Comparison of ENCODE assay signal across 8 mouse cellular contexts in genomic region chr14:30177850-30178249, GRCm38 (mm10).
DNase-seq lines count a peak whose midpoint lies in the region; ATAC-seq and TF ChIP-seq lines count a peak whose summit lies in the region.
"Had no signal": no experiment of that assay in that cellular context is flagged by ENCODE, and none has a peak within 500 bp of the region (broad histone marks: within the 10 kb centered on the region; RNA-seq: fewer than 3 reads in every experiment).

No protein-coding gene starts in this region.

- DNase-seq in stomach, postnatal 0 days (ENCODE audit: low spot score) = no peak
- peak; percentile 56 to 79 for DNase-seq in cerebellum, adult 2 months
- DNase-seq in kidney, adult 8-10 months = peak; percentile 58 to 62
- peak; percentile 14 to 55 for DNase-seq in urinary bladder, postnatal 36 days (ENCODE audit: low spot score in 2 of 2)
- no peak for DNase-seq in forebrain, embryonic 11.5 days (ENCODE audit: low spot score)
- no peak for DNase-seq in spleen, postnatal 36 days (ENCODE audit: low spot score in 2 of 2)

- H3K27me3 ChIP-seq in stomach, embryonic 16.5 days (ENCODE audit: control insufficient read depth, insufficient read depth, low read length) = no peaks in the 10 kb centered on the region
- H3K27me3 ChIP-seq in stomach, postnatal 0 days (ENCODE audit: control insufficient read depth, insufficient read depth, low read length) = no peaks in the 10 kb centered on the region
- no peaks in the 10 kb centered on the region for H3K27me3 ChIP-seq in cerebellum, adult 2 months (ENCODE audit: control insufficient read depth, insufficient read depth, low read length)
- no peaks in the 10 kb centered on the region; the same call in 1 of the 2 replicates for H3K27me3 ChIP-seq in forebrain, embryonic 11.5 days (ENCODE audit: control insufficient read depth, insufficient read depth, low read length)
- H3K27me3 ChIP-seq: stomach, embryonic 15.5 days had no signal

- H3K36me3 ChIP-seq in stomach, embryonic 16.5 days (ENCODE audit: control insufficient read depth, insufficient read depth, low read length) = no peaks in the 10 kb centered on the region
- H3K36me3 ChIP-seq in stomach, postnatal 0 days (ENCODE audit: control insufficient read depth, insufficient read depth, low read length) = no peaks in the 10 kb centered on the region
- H3K36me3 ChIP-seq in forebrain, embryonic 11.5 days (ENCODE audit: control insufficient read depth, insufficient read depth, low read length) = no peaks in the 10 kb centered on the region
- H3K36me3 ChIP-seq: stomach, embryonic 15.5 days had no signal

- H3K27ac ChIP-seq in stomach, embryonic 16.5 days (ENCODE audit: low read length) = no peak overlapping the region
- H3K27ac ChIP-seq in stomach, postnatal 0 days (replicated peaks) = no peak overlapping the region
- H3K27ac ChIP-seq in cerebellum, adult 2 months (ENCODE audit: insufficient read depth, low read length) = no peak overlapping the region
- H3K27ac ChIP-seq in forebrain, embryonic 11.5 days (ENCODE audit: low read depth, low read length) = no peak overlapping the region
- H3K27ac ChIP-seq: stomach, embryonic 15.5 days had no signal

- 16% methylated on average over 5 of the region's 5 CpGs for WGBS in stomach, embryonic 16.5 days
- WGBS in stomach, postnatal 0 days = 17% methylated on average over 5 of the region's 5 CpGs
- 20% methylated on average over 5 of the region's 5 CpGs for WGBS in cerebellum, adult 2 months
- 50% methylated on average over 5 of the region's 5 CpGs for WGBS in forebrain, embryonic 11.5 days

- ATAC-seq in stomach, embryonic 16.5 days (ENCODE audit: insufficient read depth, low FRiP score) = peak; percentile 69
- ATAC-seq in stomach, postnatal 0 days (ENCODE audit: low FRiP score, low TSS enrichment) = no peak
- no peak for ATAC-seq in forebrain, embryonic 11.5 days (replicated peaks; ENCODE audit: low FRiP score)

- no peak overlapping the region for H3K4me3 ChIP-seq in stomach, embryonic 16.5 days (replicated peaks; ENCODE audit: low read length)
- H3K4me3 ChIP-seq in stomach, postnatal 0 days (ENCODE audit: low read depth, low read length) = no peak overlapping the region
- no peak overlapping the region for H3K4me3 ChIP-seq in cerebellum, adult 2 months (replicated peaks; ENCODE audit: insufficient read depth, low read depth, low read length)
- no peak overlapping the region for H3K4me3 ChIP-seq in forebrain, embryonic 11.5 days (ENCODE audit: low read depth, low read length)
- H3K4me3 ChIP-seq: stomach, embryonic 15.5 days had no signal

- no peak for TF ChIP-seq POLR2A in cerebellum, adult 2 months (IDR thresholded peaks at IDR 0.05; ENCODE audit: borderline replicate concordance, insufficient read depth, low read length)

- no peak overlapping the region for H3K9ac ChIP-seq in stomach, embryonic 16.5 days (ENCODE audit: low read length)
- no peak overlapping the region for H3K9ac ChIP-seq in stomach, postnatal 0 days (ENCODE audit: low read length)
- H3K9ac ChIP-seq in forebrain, embryonic 11.5 days (ENCODE audit: low read length) = no peak overlapping the region
- H3K9ac ChIP-seq: stomach, embryonic 15.5 days had no signal

- H3K9me3 ChIP-seq in stomach, embryonic 16.5 days (replicated peaks; ENCODE audit: control insufficient read depth, low read length) = no peaks in the 10 kb centered on the region
- no peaks in the 10 kb centered on the region for H3K9me3 ChIP-seq in stomach, postnatal 0 days (ENCODE audit: control insufficient read depth, low read length)
- H3K9me3 ChIP-seq in forebrain, embryonic 11.5 days (ENCODE audit: control insufficient read depth, low read length) = no peaks in the 10 kb centered on the region
- H3K9me3 ChIP-seq: stomach, embryonic 15.5 days had no signal

- peaks cover 5% of the 10 kb centered on the region; the same call in 1 of the 2 replicates for H3K4me1 ChIP-seq in stomach, embryonic 16.5 days (ENCODE audit: control insufficient read depth, insufficient read depth, low read length)
- H3K4me1 ChIP-seq in stomach, postnatal 0 days (replicated peaks; ENCODE audit: control insufficient read depth, insufficient read depth) = no peaks in the 10 kb centered on the region
- H3K4me1 ChIP-seq in cerebellum, adult 2 months (ENCODE audit: control insufficient read depth, insufficient read depth, low read length) = peaks cover 19% of the 10 kb centered on the region
- H3K4me1 ChIP-seq in forebrain, embryonic 11.5 days (replicated peaks; ENCODE audit: control insufficient read depth, insufficient read depth, low read length) = no peaks in the 10 kb centered on the region

- no peak for TF ChIP-seq EP300 in stomach, postnatal 0 days (optimal IDR thresholded peaks at IDR 0.05)

- no peak for TF ChIP-seq CTCF in stomach, postnatal 0 days (IDR thresholded peaks at IDR 0.05; ENCODE audit: low read depth)
- no peak for TF ChIP-seq CTCF in cerebellum, adult 2 months (IDR thresholded peaks at IDR 0.05; ENCODE audit: borderline replicate concordance, insufficient read depth, low read depth, low read length)

- H3K4me2 ChIP-seq in stomach, embryonic 16.5 days (ENCODE audit: low read depth, low read length) = no peak overlapping the region
- no peak overlapping the region for H3K4me2 ChIP-seq in stomach, postnatal 0 days (replicated peaks; ENCODE audit: low read depth)
- no peak overlapping the region for H3K4me2 ChIP-seq in forebrain, embryonic 11.5 days (ENCODE audit: low read depth, low read length, severe bottlenecking)
- H3K4me2 ChIP-seq: stomach, embryonic 15.5 days had no signal

Comparison
In these comparisons a context has a peak if more than half of its experiments do, and no peak if none do; other contexts are left out.
1. DNase-seq: peak in cerebellum, adult 2 months (2 of 2), kidney, adult 8-10 months (2 of 2) and urinary bladder, postnatal 36 days (2 of 2); none in stomach, postnatal 0 days (single experiment), forebrain, embryonic 11.5 days (single experiment) and spleen, postnatal 36 days (0 of 2).